Mouse (Mus musculus) heart, postnatal 36 days (tissue): Measurements from ENCODE around the gene Ncoa5. TPM values are rescaled to one million over a fixed set of nuclear protein-coding genes. Genes with fewer than 3 reads are reported as not detected.

Source experiments
- DNase-seq, 2 experiments: peaks; one replicate each; pipeline ENCODE4 v3.0.0; 2021 to 2022
- intact Hi-C: fragments of 180-260 bp; cut with DNase I; formaldehyde crosslinking; loops from one replicate; pipeline ENCODE4 v1.15.1; 2025
- total RNA-seq, 2 experiments: library from RNA; stranded (reverse); gene quantifications; 2 replicates each; pipeline ENCODE4 v1.2.3; 2021

The Ncoa5 gene
- total RNA-seq, 2 experiments from 2014 or later, result 17.7 to 18.3 TPM

- no peak for DNase-seq
- intact Hi-C loops, result no loop called here
Observed at GRCm38 (mm10) chr2:165050826-165051548, 16.3 kb upstream of the Ncoa5 start.

- DNase-seq, result no peak
- intact Hi-C loops, result no loop called here
Observed at GRCm38 (mm10) chr2:165049044-165049443, 14.4 kb upstream of the Ncoa5 start.

- no peak for DNase-seq
- intact Hi-C loops, result no loop called here
Observed at GRCm38 (mm10) chr2:165043729-165044128, 9.1 kb upstream of the Ncoa5 start.

GRCm38 (mm10) chr2:165043090-165043636 lies 8.5 kb upstream of the Ncoa5 start:
- no peak for DNase-seq
- intact Hi-C loops, result no loop called here

GRCm38 (mm10) chr2:165042126-165042525 lies 7.5 kb upstream of the Ncoa5 start:
- DNase-seq, result no peak
- intact Hi-C loops, result no loop called here

GRCm38 (mm10) chr2:165037415-165037814 lies 2.7 kb upstream of the Ncoa5 start:
- no peak for DNase-seq
- intact Hi-C loops, result loop anchor here (10.0 kb wide), 1 partner anchor 203 kb away; the partner anchor contains the start of genes Ctsa and Neurl2

GRCm38 (mm10) chr2:165035058-165035431 lies 378 bp upstream of the Ncoa5 start:
- intact Hi-C loops, result loop anchor here (10.0 kb wide), 1 partner anchor 200 kb away; the partner anchor contains the start of genes Ctsa and Neurl2
- no peak for DNase-seq

GRCm38 (mm10) chr2:165033306-165033705 lies 1.4 kb downstream of the Ncoa5 start:
- DNase-seq, result no peak
- intact Hi-C loops, result loop anchor here (2.0 to 10.0 kb wide), 3 partner anchors 73 to 199 kb away; partner anchors contain the start of genes Ctsa, Neurl2, Slc12a5 and Zfp335

- intact Hi-C loops, result loop anchor here (2.0 to 10.0 kb wide), 3 partner anchors 72 to 198 kb away; partner anchors contain the start of genes Ctsa, Neurl2, Slc12a5 and Zfp335
- DNase-seq, result no peak
Observed at GRCm38 (mm10) chr2:165032533-165032932, 2.1 kb downstream of the Ncoa5 start.

GRCm38 (mm10) chr2:165027163-165027562 lies 7.5 kb downstream of the Ncoa5 start:
- no peak for DNase-seq
- intact Hi-C loops, result no loop called here

GRCm38 (mm10) chr2:165020490-165020889 lies 14.2 kb downstream of the Ncoa5 start:
- DNase-seq, result no peak
- intact Hi-C loops, result no loop called here

GRCm38 (mm10) chr2:165014935-165015334 lies 19.7 kb downstream of the Ncoa5 start:
- intact Hi-C loops, result no loop called here

GRCm38 (mm10) chr2:165010351-165010750 lies 24.3 kb downstream of the Ncoa5 start:
- intact Hi-C loops, result no loop called here

More at GRCm38 (mm10) chr2:165014935-165015334, 19.7 kb downstream of the Ncoa5 start:
- no peak for DNase-seq

GRCm38 (mm10) chr2:165009581-165009980 lies 25.1 kb downstream of the Ncoa5 start:
- DNase-seq, result no peak
- intact Hi-C loops, result no loop called here

More at GRCm38 (mm10) chr2:165010351-165010750, 24.3 kb downstream of the Ncoa5 start:
- no peak for DNase-seq

GRCm38 (mm10) chr2:165009161-165009560 lies 25.5 kb downstream of the Ncoa5 start:
- no peak for DNase-seq
- intact Hi-C loops, result no loop called here

GRCm38 (mm10) chr2:165007986-165008385 lies 26.7 kb downstream of the Ncoa5 start:
- intact Hi-C loops, result no loop called here

GRCm38 (mm10) chr2:165006813-165007212 lies 27.9 kb downstream of the Ncoa5 start:
- intact Hi-C loops, result no loop called here
- no peak for DNase-seq

More at GRCm38 (mm10) chr2:165007986-165008385, 26.7 kb downstream of the Ncoa5 start:
- DNase-seq, result no peak

GRCm38 (mm10) chr2:165004237-165004636 lies 30.4 kb downstream of the Ncoa5 start:
- DNase-seq, result no peak
- intact Hi-C loops, result no loop called here

- DNase-seq, result no peak
- intact Hi-C loops, result no loop called here
Observed at GRCm38 (mm10) chr2:165003108-165003507, 31.6 kb downstream of the Ncoa5 start.

- intact Hi-C loops, result no loop called here
- no peak for DNase-seq
Observed at GRCm38 (mm10) chr2:165001958-165002357, 32.7 kb downstream of the Ncoa5 start.

- intact Hi-C loops, result no loop called here
- peak; percentile 49 to 62 for DNase-seq
Observed at GRCm38 (mm10) chr2:164997721-164998428, 36.8 kb downstream of the Ncoa5 start.
